Mouse (Mus musculus) Muller cell, postnatal 12 days (primary cell): ENCODE measurements around the gene Olfr203.
"Not testable (repeated sequence)": the region's sequence is repeated elsewhere in the genome, so short reads cannot be mapped to it uniquely, and the experiment has no call there.

Experiments
- DNase-seq: peaks from one replicate; pipeline ENCODE4 v3.0.0-alpha.2; 2015; ENCODE audit errors: inconsistent ontology term

Gene Olfr203

GRCm38 (mm10) chr16:59298581-59298980, at the start of gene Olfr203:
TSS of gene Olfr203 (plus strand) at chr16:59298881.
- DNase-seq = no peak

GRCm38 (mm10) chr16:59249684-59250083, 49.0 kb upstream of the Olfr203 start:
- no peak for DNase-seq

- not testable (repeated sequence) for DNase-seq
Measured at GRCm38 (mm10) chr16:59269097-59269496, 29.6 kb upstream of the Olfr203 start.

- DNase-seq = not testable (repeated sequence)
Measured at GRCm38 (mm10) chr16:59272532-59272931, 26.1 kb upstream of the Olfr203 start, which contains the start of gene Olfr201. TSS of gene Olfr201 (minus strand) at chr16:59272632.

GRCm38 (mm10) chr16:59280542-59280941, 18.1 kb upstream of the Olfr203 start:
- DNase-seq = no peak

- no peak for DNase-seq
Measured at GRCm38 (mm10) chr16:59283476-59283875, 15.2 kb upstream of the Olfr203 start.

- no peak for DNase-seq
Measured at GRCm38 (mm10) chr16:59286693-59287092, 12.0 kb upstream of the Olfr203 start, which contains the start of gene Olfr202. TSS of gene Olfr202 (minus strand) at chr16:59286793.

- DNase-seq = not testable (repeated sequence)
Measured at GRCm38 (mm10) chr16:59287576-59287975, 11.1 kb upstream of the Olfr203 start.

- DNase-seq = no peak
Measured at GRCm38 (mm10) chr16:59318148-59318547, 19.5 kb downstream of the Olfr203 start, which contains the start of gene Olfr204. TSS of gene Olfr204 (minus strand) at chr16:59318248.

GRCm38 (mm10) chr16:59323262-59323661, 24.6 kb downstream of the Olfr203 start:
- DNase-seq = not testable (repeated sequence)

- DNase-seq = no peak
Measured at GRCm38 (mm10) chr16:59331038-59331437, 32.4 kb downstream of the Olfr203 start, which contains the start of gene Olfr205. TSS of gene Olfr205 (minus strand) at chr16:59331138.

GRCm38 (mm10) chr16:59349146-59349545, 50.5 kb downstream of the Olfr203 start, which contains the start of gene Olfr206:
TSS of gene Olfr206 (minus strand) at chr16:59349246.
- no peak for DNase-seq
